29 mouse cellular contexts compared by ENCODE assay signal in the genomic region with DNA sequence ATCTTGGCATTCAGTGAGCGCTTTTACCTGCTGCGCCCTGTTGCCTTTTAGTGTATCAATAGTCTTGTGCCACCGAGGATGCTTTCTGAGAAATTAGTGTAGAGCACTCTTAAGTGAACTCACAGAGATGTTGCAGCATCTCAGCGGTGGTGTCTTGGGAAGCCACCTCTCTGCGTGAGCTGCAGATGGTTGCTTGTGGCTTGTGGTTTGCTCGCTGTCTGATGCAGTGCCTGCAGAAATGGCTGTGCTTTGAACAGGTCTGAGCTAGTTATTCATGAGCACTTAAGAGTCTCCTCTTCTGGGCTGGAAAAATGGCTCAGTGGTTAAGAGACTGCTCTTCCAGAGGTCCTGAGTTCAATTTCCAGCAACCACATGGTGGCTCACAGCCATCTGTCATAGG. TPM values are rescaled to one million over a fixed set of nuclear protein-coding genes. Genes with fewer than 3 reads are reported as not detected.
"Had no signal": no experiment of that assay in that cellular context is flagged by ENCODE, and none has a peak within 500 bp of the region (broad histone marks: within the 10 kb centered on the region; RNA-seq: fewer than 3 reads in every experiment).

No protein-coding gene starts in this region.

- H3K4me1 ChIP-seq: intestine, embryonic 15.5 days; kidney, embryonic 15.5 days; midbrain, embryonic 12.5 days; midbrain, embryonic 15.5 days had no signal

- H3K4me2 ChIP-seq: intestine, embryonic 15.5 days; kidney, embryonic 15.5 days; liver, embryonic 13.5 days; midbrain, embryonic 12.5 days; midbrain, embryonic 15.5 days had no signal

- H3K9ac ChIP-seq: intestine, embryonic 15.5 days; kidney, embryonic 15.5 days; liver, embryonic 13.5 days; midbrain, embryonic 12.5 days; midbrain, embryonic 15.5 days had no signal

- DNase-seq: kidney, adult 11 months; kidney, adult 8-10 months; kidney, postnatal 14 days; layer of hippocampus, adult 9-11 months; liver, embryonic 13.5 days; lung, adult 2 months; lung, postnatal 14 days; lung, postnatal 4 days; right cerebral cortex, adult 18-20 months; right cerebral cortex, postnatal 14 days; right cerebral cortex, postnatal 4 days had no signal

- H3K27ac ChIP-seq: intestine, embryonic 15.5 days; kidney, embryonic 15.5 days; layer of hippocampus, adult 2 months; left cerebral cortex, adult 2 months; liver, embryonic 13.5 days; midbrain, embryonic 12.5 days; midbrain, embryonic 15.5 days; stomach, postnatal 0 days had no signal

- ATAC-seq: intestine, embryonic 15.5 days; midbrain, embryonic 15.5 days had no signal

- H3K9me3 ChIP-seq: intestine, embryonic 15.5 days; kidney, embryonic 15.5 days; liver, embryonic 13.5 days; midbrain, embryonic 12.5 days; midbrain, embryonic 15.5 days had no signal

- H3K27me3 ChIP-seq: intestine, embryonic 15.5 days; kidney, embryonic 15.5 days; liver, embryonic 13.5 days; midbrain, embryonic 12.5 days; midbrain, embryonic 15.5 days had no signal

- H3K4me3 ChIP-seq: intestine, embryonic 15.5 days; kidney, embryonic 15.5 days; layer of hippocampus, adult 2 months; left cerebral cortex, adult 2 months; liver, embryonic 13.5 days; midbrain, embryonic 12.5 days; midbrain, embryonic 15.5 days; myocyte had no signal

RNA-seq across cellular contexts. Expression of a gene that starts 38.8 kb away (rescaled TPM):
- total RNA-seq: layer of hippocampus, postnatal 25 days; liver, adult 2 months; megakaryocyte progenitor cell, adult 5-6 weeks; megakaryocyte-erythroid progenitor cell, adult 5-6 weeks; monocyte, adult 5-6 weeks had no signal
- polyA plus RNA-seq: kidney, embryonic 15.5 days; large intestine, adult 2 months; liver, adult 2 months; liver, embryonic 13.5 days; liver, embryonic 16.5 days; lung, adult 2 months; lung, embryonic 16.5 days; myocyte; stomach, embryonic 14.5 days; stomach, postnatal 0 days; urinary bladder, adult 2 months had no signal
